Mouse (Mus musculus): ENCODE measurements around the gene Nfyc.

DNA sequence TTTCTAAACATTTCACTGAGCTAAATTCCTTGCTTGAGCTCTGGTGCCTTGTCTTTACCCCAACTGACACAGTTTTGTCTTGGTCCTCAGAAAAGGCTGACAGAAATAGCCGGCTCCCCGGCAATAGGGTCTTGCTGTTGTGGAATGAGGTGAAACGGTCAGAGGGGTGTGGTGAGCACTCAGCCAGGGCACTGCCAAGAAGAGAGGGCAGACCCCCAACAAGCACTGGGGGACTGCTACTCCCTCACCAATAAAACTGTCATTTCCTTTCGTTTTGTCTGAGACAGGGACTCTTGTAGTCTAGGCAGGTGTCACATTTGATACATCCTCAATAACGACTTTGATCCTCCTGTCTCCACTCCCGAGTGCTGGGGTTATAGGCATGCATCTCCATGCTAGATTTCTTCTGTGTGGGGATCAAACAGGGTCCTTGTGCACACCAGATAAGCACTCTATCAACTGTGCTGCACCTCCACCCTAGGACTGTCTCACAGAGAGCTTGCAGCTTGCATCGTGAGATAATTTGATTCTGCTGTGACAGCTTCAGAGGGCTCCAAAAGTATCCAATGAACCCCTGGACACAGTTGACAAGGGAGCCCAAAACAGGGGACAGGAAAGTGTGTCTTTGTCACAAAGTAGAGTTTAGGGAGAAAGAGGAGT lies 13.2 kb upstream of the Nfyc start:
- TF ChIP-seq CTCF (IDR thresholded peaks at IDR 0.05; ENCODE audit: low read depth), result no peak
- TF ChIP-seq EP300 (IDR thresholded peaks at IDR 0.05; ENCODE audit: low read depth), result peak; percentile 80
